18 mouse cellular contexts compared by ENCODE assay signal in genomic region chr10:95298504-95298903, GRCm38 (mm10). TPM values are rescaled to one million over a fixed set of nuclear protein-coding genes. Genes with fewer than 3 reads are reported as not detected.
DNase-seq lines count a peak whose midpoint lies in the region; ATAC-seq and TF ChIP-seq lines count a peak whose summit lies in the region.
"Had no signal": no experiment of that assay in that cellular context is flagged by ENCODE, and none has a peak within 500 bp of the region (broad histone marks: within the 10 kb centered on the region; RNA-seq: fewer than 3 reads in every experiment).

No protein-coding gene starts in this region.

- H3K4me1 ChIP-seq in heart, adult 2 months (ENCODE audit: control insufficient read depth, insufficient read depth, low read length) = peaks cover 11% of the 10 kb centered on the region
- peaks cover 10% of the 10 kb centered on the region for H3K4me1 ChIP-seq in liver, postnatal 0 days (ENCODE audit: insufficient read depth)
- peaks cover 25% of the 10 kb centered on the region for H3K4me1 ChIP-seq in liver, embryonic 12.5 days
- no peaks in the 10 kb centered on the region for H3K4me1 ChIP-seq in cortical plate, adult 2 months (ENCODE audit: control insufficient read depth, insufficient read depth, low read length)
- H3K4me1 ChIP-seq in limb, embryonic 10.5 days = peaks cover 19% of the 10 kb centered on the region

- H3K79me2 ChIP-seq in heart, adult 2 months (replicated peaks; ENCODE audit: control insufficient read depth, insufficient read depth, low read length) = no peaks in the 10 kb centered on the region

- no peak for TF ChIP-seq POLR2A in heart, adult 2 months (IDR thresholded peaks at IDR 0.05; ENCODE audit: insufficient read depth, low read depth, low read length)
- TF ChIP-seq POLR2A in cortical plate, adult 2 months (IDR thresholded peaks at IDR 0.05; ENCODE audit: extremely low read depth, insufficient read depth, low read length) = no peak

- H3K27me3 ChIP-seq in heart, adult 2 months (ENCODE audit: control insufficient read depth, insufficient read depth, low read length) = no peaks in the 10 kb centered on the region
- no peaks in the 10 kb centered on the region for H3K27me3 ChIP-seq in liver, postnatal 0 days (ENCODE audit: insufficient read depth, low read length)
- no peaks in the 10 kb centered on the region for H3K27me3 ChIP-seq in liver, embryonic 12.5 days (replicated peaks)
- no peaks in the 10 kb centered on the region for H3K27me3 ChIP-seq in limb, embryonic 10.5 days (ENCODE audit: low read depth, poor library complexity, severe bottlenecking)
- H3K27me3 ChIP-seq: embryonic facial prominence, embryonic 12.5 days; embryonic facial prominence, embryonic 15.5 days; hindbrain, embryonic 13.5 days; Patski had no signal

- TF ChIP-seq CTCF in heart, adult 2 months (IDR thresholded peaks at IDR 0.05) = no peak
- no peak for TF ChIP-seq CTCF in liver, postnatal 0 days (IDR thresholded peaks at IDR 0.05; ENCODE audit: low read depth)
- no peak for TF ChIP-seq CTCF in cortical plate, adult 2 months (IDR thresholded peaks at IDR 0.05; ENCODE audit: extremely low read depth, insufficient read depth, low read length)

- ATAC-seq in liver, postnatal 0 days = no peak
- ATAC-seq in liver, embryonic 12.5 days = no peak
- ATAC-seq: CD4-positive, CD25-positive, alpha-beta regulatory T cell, adult 4 months; forebrain, postnatal 0 days; intestine, postnatal 0 days; Patski had no signal

- no peak for TF ChIP-seq EP300 in heart, adult 2 months (IDR thresholded peaks at IDR 0.05; ENCODE audit: insufficient read depth, low read depth, low read length)
- no peak for TF ChIP-seq EP300 in liver, postnatal 0 days (IDR thresholded peaks at IDR 0.05; ENCODE audit: low read depth)

- intact Hi-C loops in heart, adult 2 months (cut with DNase I) = loop anchor here (2.0 to 5.0 kb wide), 2 partner anchors 14 to 36 kb away; no protein-coding TSS in a partner anchor
- intact Hi-C loops in heart, postnatal 10 days (cut with DNase I) = no loop called here

- H3K4me2 ChIP-seq in liver, postnatal 0 days (ENCODE audit: low read depth, low read length) = no peak overlapping the region
- no peak overlapping the region for H3K4me2 ChIP-seq in liver, embryonic 12.5 days
- H3K4me2 ChIP-seq: embryonic facial prominence, embryonic 12.5 days; embryonic facial prominence, embryonic 15.5 days; hindbrain, embryonic 13.5 days had no signal

- peak overlapping the region; percentile 82; the same call in 1 of the 2 replicates for H3K27ac ChIP-seq in heart, adult 2 months
- peak overlapping the region; percentile 30; the same call in 1 of the 2 replicates for H3K27ac ChIP-seq in liver, postnatal 0 days (ENCODE audit: low read depth)
- H3K27ac ChIP-seq in liver, embryonic 12.5 days = no peak overlapping the region
- H3K27ac ChIP-seq in cortical plate, adult 2 months (ENCODE audit: insufficient read depth, low read length) = peak overlapping the region; percentile 47; the same call in 1 of the 2 replicates
- H3K27ac ChIP-seq in limb, embryonic 10.5 days = no peak overlapping the region
- H3K27ac ChIP-seq: embryonic facial prominence, embryonic 12.5 days; embryonic facial prominence, embryonic 15.5 days; hindbrain, embryonic 10.5 days; hindbrain, embryonic 13.5 days had no signal

- H3K4me3 ChIP-seq in heart, adult 2 months = no peak overlapping the region
- no peak overlapping the region for H3K4me3 ChIP-seq in liver, postnatal 0 days (ENCODE audit: low read depth, low read length)
- H3K4me3 ChIP-seq in liver, embryonic 12.5 days = no peak overlapping the region
- H3K4me3 ChIP-seq in cortical plate, adult 2 months (ENCODE audit: insufficient read depth, low read length) = no peak overlapping the region
- no peak overlapping the region for H3K4me3 ChIP-seq in limb, embryonic 10.5 days
- H3K4me3 ChIP-seq: embryonic facial prominence, embryonic 12.5 days; embryonic facial prominence, embryonic 15.5 days; hindbrain, embryonic 10.5 days; hindbrain, embryonic 13.5 days had no signal

- DNase-seq in heart, adult 2 months = no peak
- DNase-seq in heart, postnatal 10 days = no peak
- no peak for DNase-seq in liver, postnatal 0 days
- DNase-seq in limb, embryonic 10.5 days (ENCODE audit: low spot score) = no peak
- DNase-seq in adrenal gland, postnatal 10 days = no peak
- DNase-seq: adrenal gland, postnatal 25 days; cerebellum, adult 11-12 months; cerebellum, adult 9-10 months; forebrain, postnatal 0 days had no signal

- H3K9ac ChIP-seq in heart, adult 2 months (ENCODE audit: low read depth, low read length) = no peak overlapping the region
- no peak overlapping the region for H3K9ac ChIP-seq in liver, postnatal 0 days (replicated peaks)
- no peak overlapping the region for H3K9ac ChIP-seq in liver, embryonic 12.5 days
- H3K9ac ChIP-seq: embryonic facial prominence, embryonic 12.5 days; embryonic facial prominence, embryonic 15.5 days; forebrain, postnatal 0 days; hindbrain, embryonic 13.5 days had no signal

- 71% methylated on average over 6 of the region's 6 CpGs for WGBS in heart, adult 2 months
- WGBS in liver, postnatal 0 days (ENCODE audit: insufficient replicate concordance) = 70% methylated on average over 6 of the region's 6 CpGs
- WGBS in liver, embryonic 12.5 days (ENCODE audit: insufficient replicate concordance) = 76% methylated on average over 6 of the region's 6 CpGs
- 89% methylated on average over 6 of the region's 6 CpGs for WGBS in limb, embryonic 10.5 days

- no peaks in the 10 kb centered on the region for H3K9me3 ChIP-seq in liver, postnatal 0 days (ENCODE audit: low read length)
- H3K9me3 ChIP-seq in liver, embryonic 12.5 days (replicated peaks) = no peaks in the 10 kb centered on the region
- no peaks in the 10 kb centered on the region for H3K9me3 ChIP-seq in limb, embryonic 10.5 days (replicated peaks)
- H3K9me3 ChIP-seq: embryonic facial prominence, embryonic 12.5 days; embryonic facial prominence, embryonic 15.5 days; hindbrain, embryonic 10.5 days; hindbrain, embryonic 13.5 days had no signal

- H3K36me3 ChIP-seq in heart, adult 2 months (ENCODE audit: control insufficient read depth, insufficient read depth, low read length) = peaks cover 5% of the 10 kb centered on the region; the same call in 1 of the 2 replicates
- no peaks in the 10 kb centered on the region for H3K36me3 ChIP-seq in liver, postnatal 0 days (replicated peaks; ENCODE audit: insufficient read depth, low read length)
- H3K36me3 ChIP-seq in liver, embryonic 12.5 days = no peaks in the 10 kb centered on the region
- 0 out of 2 replicates have a peak, but pooled peaks cover 2% of the 10 kb centered on the region for H3K36me3 ChIP-seq in limb, embryonic 10.5 days
- H3K36me3 ChIP-seq: embryonic facial prominence, embryonic 12.5 days; embryonic facial prominence, embryonic 15.5 days; hindbrain, embryonic 10.5 days; hindbrain, embryonic 13.5 days had no signal

RNA-seq across cellular contexts. Expression of gene Cradd, which starts 25.4 kb away (rescaled TPM):
- 10 to 100 TPM in 1 of 2 experiments, 1 to 10 TPM in 1; 9.9 to 10.3 TPM for total RNA-seq in heart, adult 2 months (2021)
- 15.1 and 15.7 TPM in 2 replicates for polyA plus RNA-seq in heart, adult 2 months (2012; rRNA removed)
- 10 to 100 TPM; 12.9 to 13.5 TPM for total RNA-seq in heart, postnatal 10 days (2021)
- polyA plus RNA-seq in liver, postnatal 0 days (2015; fragmentation: Nextera tagmentation; extraction: Ambion mirVana) = 6.5 and 8.4 TPM in 2 replicates
- polyA plus RNA-seq in liver, embryonic 12.5 days (2016; fragmentation: Nextera tagmentation; extraction: Ambion mirVana) = 5.0 and 5.1 TPM in 2 replicates
- polyA plus RNA-seq in cortical plate, adult 2 months (2012; rRNA removed) = 7.1 and 7.4 TPM in 2 replicates
- 11.5 and 11.9 TPM in 2 replicates for polyA plus RNA-seq in limb, embryonic 10.5 days (2016; fragmentation: Nextera tagmentation; extraction: Ambion mirVana)
- 10 to 100 TPM in 1 of 2 experiments, 1 to 10 TPM in 1; 8.2 to 13.4 TPM for total RNA-seq in adrenal gland, postnatal 10 days (2021)

Comparison
In these comparisons a context has a peak if more than half of its experiments do, and no peak if none do; other contexts are left out.
1. H3K27ac ChIP-seq: peak in heart, adult 2 months (single experiment), liver, postnatal 0 days (single experiment) and cortical plate, adult 2 months (single experiment); none in liver, embryonic 12.5 days (single experiment) and limb, embryonic 10.5 days (single experiment).